Mouse (Mus musculus) megakaryocyte-erythroid progenitor cell, adult 5-6 weeks (primary cell): Measurements from ENCODE around the gene Slc10a4. TPM values are rescaled to one million over a fixed set of nuclear protein-coding genes. Genes with fewer than 3 reads are reported as not detected.

ENCODE experiments used
- ATAC-seq: replicated peaks from 2 replicates; pipeline ENCODE4 v1.8.0; 2016; ENCODE audit warnings: mild to moderate bottlenecking, inconsistent platforms; ENCODE audit not compliant: severe bottlenecking, poor library complexity, low FRiP score, low TSS enrichment
- total RNA-seq, 2 experiments: library from RNA; stranded (forward) in 1 of 2; stranded (reverse) in 1 of 2; fragments of 200-1000, 215-1000 nt in 1 of 2; fragments of >200 nt in 1 of 2; fragmentation: Nextera tagmentation in 1 of 2; gene quantifications; 2 replicates each; pipeline ENCODE4 v1.2.3; 2014 to 2017

Slc10a4 gene
- total RNA-seq, 2 experiments from 2014 or later: not detected

DNA sequence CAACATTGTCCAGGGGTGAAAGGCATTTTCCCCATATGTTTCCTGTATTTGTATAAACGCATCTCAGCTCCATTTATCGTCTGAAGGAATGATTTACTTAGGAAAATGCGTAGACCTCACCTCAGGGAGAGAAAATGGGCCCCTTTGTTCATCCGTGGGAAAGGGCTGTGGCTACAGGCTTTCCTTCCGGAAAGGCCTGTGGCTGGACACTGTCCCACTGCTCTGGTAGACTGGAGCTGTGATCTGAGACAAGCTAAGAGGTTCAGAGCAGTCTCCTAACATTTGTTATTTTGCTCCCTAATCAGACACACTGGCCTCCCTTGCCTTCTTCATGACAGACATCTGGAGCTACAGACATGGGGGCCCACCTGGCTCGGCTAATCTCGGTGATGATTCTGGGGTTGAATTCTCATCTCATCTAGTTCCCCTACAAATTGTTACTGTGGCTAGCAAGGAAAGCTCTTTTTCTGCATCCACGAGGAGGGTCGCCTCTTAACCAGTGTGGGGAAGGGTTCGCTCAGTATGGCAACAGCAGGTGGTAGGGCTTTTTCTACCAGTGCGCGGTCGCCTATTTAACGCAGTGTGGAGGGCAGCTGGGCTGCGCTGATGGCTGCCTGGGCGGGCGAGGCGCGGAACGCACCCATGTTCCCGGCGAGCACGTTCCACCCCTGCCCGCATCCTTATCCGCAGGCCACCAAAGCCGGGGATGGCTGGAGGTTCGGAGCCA lies 6.4 kb downstream of the Slc10a4 start:
- 0 out of 2 replicates have a peak, but pooled peaks have one; percentile 18 for ATAC-seq

DNA sequence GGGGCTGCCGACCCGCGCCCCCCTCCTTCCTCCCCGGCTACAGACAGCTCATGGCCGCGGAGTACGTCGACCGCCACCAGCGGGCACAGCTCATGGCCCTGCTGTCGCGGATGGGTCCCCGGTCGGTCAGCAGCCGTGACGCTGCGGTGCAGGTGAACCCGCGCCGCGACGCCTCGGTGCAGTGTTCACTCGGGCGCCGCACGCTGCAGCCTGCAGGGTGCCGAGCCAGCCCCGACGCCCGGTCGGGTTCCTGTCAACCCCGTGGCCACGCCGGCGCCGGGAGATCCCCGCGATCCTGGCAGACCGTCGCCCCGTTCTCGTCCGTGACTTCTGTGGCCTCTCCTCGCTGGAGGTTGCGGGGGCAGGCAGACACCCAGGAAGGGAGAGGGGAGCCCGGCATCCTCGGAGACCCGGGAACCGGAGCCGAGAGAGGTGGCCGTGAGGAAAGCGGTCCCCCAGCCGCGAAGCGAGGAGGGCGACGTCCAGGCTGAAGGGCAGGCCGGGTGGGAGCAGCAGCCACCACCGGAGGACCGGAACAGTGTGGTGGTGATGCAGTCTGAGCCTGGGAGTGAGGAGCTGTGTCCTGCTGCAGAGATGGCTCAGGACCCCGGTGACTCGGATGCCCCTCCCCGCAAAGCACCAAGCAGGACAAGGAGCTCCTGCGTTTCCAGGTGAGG lies 7.1 kb downstream of the Slc10a4 start:
- ATAC-seq: peak; percentile 33; the same call in 1 of the 2 replicates

DNA sequence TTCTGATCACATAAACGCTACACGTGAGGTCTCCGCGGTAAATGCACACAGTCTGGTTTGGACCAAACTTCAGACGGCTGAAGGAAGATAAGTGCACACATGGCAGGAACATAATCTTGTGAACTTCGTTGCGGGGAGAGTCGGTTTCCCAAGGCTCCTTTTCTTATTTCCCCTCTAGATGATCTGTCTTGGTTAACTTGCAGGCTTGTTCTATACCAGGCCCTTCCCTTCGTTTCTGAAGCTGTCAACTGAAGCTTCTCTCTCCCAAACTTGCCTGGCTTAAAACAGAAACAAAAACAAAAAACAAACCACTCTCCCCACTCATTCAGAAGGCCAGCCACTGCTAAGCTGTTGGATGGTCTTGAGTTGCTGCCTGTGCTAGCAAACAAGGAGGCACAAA lies 8.1 kb downstream of the Slc10a4 start:
- no peak for ATAC-seq

DNA sequence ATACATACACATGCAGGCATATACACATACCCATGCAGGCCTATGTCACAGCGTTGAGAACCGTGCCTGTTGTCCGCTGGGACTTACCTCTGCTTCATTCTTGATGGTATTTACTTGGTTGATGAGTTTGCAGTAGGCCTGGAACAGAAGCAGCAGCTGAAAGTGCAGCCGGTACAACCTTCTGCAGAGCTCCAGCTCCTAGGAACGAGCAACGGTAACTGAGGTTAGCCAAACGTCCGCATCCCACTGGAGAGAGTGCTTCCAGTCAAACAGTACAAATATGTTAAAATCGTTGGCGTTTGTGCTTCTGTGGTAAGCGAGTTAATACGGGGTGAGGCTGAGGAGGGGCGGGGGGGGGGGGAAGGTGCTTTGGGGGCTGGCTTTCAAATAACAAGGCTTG lies 17.1 kb downstream of the Slc10a4 start:
- ATAC-seq: no peak

DNA sequence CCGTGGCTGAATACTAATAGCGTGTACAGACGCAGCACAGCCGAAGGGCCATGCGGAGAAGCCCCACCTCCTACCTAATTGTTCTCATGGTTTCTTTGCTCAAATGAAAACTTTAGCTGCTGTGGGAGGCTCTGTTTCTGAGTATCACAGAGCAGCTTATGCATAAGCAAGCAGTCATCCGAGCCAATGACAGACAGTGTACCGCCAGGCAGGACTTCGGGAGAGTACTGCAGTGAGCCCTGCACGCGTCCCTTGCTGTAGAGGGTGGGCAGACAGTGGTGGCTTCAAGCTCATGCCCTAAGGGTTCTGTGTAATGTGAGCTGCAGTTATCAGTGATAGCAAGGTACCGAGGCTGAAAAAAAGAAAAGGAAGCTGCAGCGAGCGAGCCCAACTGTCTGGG lies 22.0 kb downstream of the Slc10a4 start:
- 0 out of 2 replicates have a peak, but pooled peaks have one; percentile 30 for ATAC-seq

DNA sequence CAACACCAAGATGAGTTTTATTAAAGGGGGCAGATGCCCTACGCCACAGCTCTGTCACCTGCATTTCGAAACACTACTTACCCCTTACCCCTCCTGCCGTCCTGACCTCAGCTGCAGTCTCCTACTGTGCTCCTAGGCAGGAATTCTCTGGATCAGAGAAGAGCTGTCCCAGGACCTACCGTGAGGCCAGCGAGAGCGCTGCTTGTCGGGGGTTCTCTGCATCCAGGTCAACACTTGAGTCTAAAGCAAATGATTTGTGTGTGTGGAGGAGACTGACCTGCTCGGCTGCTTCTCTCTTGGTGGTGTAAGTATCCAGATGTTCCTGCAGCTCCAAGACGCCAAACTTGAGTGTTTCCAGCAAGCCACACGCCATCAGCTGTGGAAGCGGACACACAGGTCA lies 25.8 kb downstream of the Slc10a4 start:
- no peak for ATAC-seq

DNA sequence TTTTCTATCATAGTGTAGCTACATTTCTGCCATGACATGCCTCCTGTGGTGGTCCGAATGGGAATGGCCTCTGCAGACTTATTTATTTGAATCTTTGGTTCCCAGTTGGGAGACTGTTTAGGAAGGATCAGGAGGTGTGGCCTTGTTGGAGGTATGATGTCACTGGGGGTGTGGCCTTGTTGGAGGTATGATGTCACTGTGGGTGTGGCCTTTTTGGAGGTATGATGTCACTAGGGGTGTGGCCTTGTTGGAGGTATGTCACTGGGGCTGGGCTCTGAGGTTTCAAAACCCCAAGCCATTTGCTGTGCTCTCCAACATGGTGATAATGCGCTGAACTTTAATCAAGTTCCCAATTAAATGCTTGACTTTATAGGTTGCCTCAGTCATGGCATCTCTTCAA lies 37.4 kb downstream of the Slc10a4 start:
- ATAC-seq: 0 out of 2 replicates have a peak, but pooled peaks have one; percentile 30

DNA sequence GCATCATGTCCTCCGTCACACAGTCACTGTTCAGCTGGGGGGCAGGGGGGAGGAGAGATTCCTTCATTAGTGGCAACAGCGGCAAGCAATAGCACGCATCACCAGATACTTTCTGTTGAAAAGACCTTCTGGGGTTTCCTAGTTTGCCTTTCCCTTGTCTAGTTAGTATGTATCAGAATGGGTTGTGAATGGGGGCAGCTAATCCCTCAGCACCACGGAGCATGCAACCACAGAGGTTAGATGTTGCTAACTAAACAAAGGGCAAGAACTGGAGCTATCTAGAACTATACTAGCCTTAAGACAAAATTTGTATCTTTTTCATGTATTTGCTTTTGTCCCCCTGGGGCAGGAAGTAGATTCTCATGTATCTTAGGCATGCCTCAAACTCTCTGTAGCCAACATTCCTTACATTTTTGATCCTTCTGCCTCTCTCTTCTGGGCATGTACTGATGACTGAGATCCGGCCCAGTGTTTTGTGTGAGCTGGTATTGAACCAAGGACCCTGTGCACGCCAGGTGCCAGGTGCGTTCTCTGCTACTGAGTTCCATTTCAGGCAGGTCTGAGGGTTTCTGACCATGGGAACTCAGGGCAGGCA lies 41.1 kb downstream of the Slc10a4 start:
- ATAC-seq: no peak

DNA sequence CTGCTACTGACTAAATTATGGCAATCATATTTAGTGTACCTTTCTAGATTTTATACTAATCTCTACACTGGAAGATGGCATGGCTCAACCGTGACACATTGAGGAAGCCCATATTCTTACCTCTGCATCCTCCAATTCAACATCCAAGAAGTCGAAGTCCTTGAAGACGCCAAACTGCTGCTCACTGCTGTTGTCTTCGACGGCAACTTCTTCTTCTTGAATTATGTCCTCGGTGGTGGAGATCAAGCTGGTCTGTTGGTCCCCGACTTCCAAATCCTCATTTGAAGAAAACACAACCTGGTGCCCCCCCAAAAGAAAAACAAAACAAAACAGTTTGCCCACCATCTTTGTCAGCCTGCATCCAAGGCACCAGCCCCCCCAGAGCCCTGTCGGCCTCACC lies 47.2 kb downstream of the Slc10a4 start:
- no peak for ATAC-seq

DNA sequence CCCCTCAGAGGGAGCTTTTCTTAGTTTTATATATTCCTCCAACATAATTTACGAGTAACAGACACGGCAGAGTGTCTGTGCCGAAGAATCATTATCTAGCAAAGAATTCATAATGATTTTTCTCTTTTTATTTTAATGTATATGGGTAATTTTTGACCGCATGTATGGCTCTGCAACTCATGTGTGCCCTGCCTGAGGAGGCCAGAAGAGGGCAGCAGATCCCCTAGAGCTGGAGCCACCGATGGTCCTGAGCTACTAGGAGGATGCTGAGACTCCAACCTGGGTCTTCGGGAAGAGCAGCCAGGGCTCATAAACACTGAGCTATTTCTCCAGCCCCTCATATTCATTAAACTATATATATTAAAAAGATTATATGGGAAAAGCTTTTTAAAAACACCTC lies 49.8 kb downstream of the Slc10a4 start:
- ATAC-seq: no peak

DNA sequence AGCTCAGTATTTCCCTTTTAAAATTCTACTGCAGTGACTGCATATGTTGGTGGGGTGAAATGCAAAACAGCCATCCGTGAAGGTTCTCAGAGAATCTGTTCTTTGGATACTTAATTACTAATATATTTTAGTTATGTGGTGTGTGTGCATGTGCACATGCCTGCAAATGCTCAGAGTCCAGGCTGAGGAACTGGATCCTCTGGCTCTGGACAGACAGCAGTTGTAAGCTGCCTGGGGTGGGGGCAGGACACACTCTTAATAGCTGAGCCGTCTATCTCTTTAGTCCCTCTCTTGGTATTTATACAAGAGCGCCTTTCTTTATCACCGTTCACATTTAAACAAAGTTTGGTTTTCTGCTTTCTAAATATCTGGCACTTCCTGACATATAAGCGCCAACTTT lies 50.3 kb downstream of the Slc10a4 start:
- no peak for ATAC-seq

DNA sequence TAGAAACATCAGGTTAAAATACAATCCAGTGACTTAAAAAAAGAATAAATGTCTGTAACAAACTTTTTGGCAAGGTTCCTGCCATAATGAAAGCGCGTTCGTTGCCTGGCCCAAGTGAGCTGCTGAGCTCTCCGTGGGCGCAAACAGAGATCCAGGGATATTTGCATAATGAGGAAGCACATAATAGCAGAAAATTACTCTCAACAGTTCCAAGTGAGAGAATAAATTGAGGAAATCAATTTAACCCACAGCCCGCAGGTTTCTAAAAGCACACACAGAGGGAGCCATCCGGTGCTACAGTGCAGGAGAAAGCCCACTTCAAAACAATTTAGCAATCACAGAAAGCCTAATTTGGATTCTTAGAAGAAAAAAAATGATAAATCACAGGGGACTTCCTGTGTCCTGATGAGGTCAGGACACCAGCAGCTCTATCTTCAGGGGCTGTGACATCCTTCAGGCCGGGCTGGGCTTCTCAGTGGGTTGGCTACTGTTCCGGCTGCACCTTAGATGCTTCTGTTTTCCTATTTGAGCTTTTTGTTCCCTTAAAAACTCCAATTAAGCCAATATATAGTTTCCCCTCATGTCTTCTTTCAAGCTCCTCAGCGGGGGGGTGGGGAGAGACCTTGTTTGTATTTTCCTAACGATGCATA lies 54.9 kb downstream of the Slc10a4 start:
- ATAC-seq: no peak

Other genes with a start within 250 kb of the Slc10a4 start
- 4.8 and 10.0 TPM in 2 replicates for gene Tec, start 138.4 kb upstream of the Slc10a4 start, total RNA-seq (2014; fragmentation: Nextera tagmentation)
- gene Tec, start 138.4 kb upstream of the Slc10a4 start, total RNA-seq (2017): 16.3 and 21.6 TPM in 2 replicates
- gene Slain2, start 92.6 kb upstream of the Slc10a4 start, total RNA-seq (2014; fragmentation: Nextera tagmentation): 19.2 and 19.6 TPM in 2 replicates
- 28.2 and 34.4 TPM in 2 replicates for gene Slain2, start 92.6 kb upstream of the Slc10a4 start, total RNA-seq (2017)
- gene Gm10135, start 32.2 kb upstream of the Slc10a4 start, total RNA-seq (2014; fragmentation: Nextera tagmentation): not detected in 2 replicates
- 3.9 TPM in 1 of 2 replicates, not detected in the other for gene Gm10135, start 32.2 kb upstream of the Slc10a4 start, total RNA-seq (2017)
- gene Fryl, start 249.7 kb downstream of the Slc10a4 start, total RNA-seq (2014; fragmentation: Nextera tagmentation): 96.9 and 132 TPM in 2 replicates
- gene Fryl, start 249.7 kb downstream of the Slc10a4 start, total RNA-seq (2017): 45.9 and 90.8 TPM in 2 replicates